Mouse (Mus musculus): ENCODE results near the gene Rasgef1b. TPM values are rescaled to one million over a fixed set of nuclear protein-coding genes. Genes with fewer than 3 reads are reported as not detected.

Gene Rasgef1b
- polyA plus RNA-seq, 1 experiment from 2014 or later: 6.5 TPM

- H3K4me1 ChIP-seq (ENCODE audit: control insufficient read depth, insufficient read depth, low read length): peaks cover 12% of the 10 kb centered on the region
- peak overlapping the region; percentile 50 for H3K4me2 ChIP-seq (ENCODE audit: low read depth, low read length)
- H3K9ac ChIP-seq (ENCODE audit: low read depth, low read length): no peak overlapping the region
- H3K4me3 ChIP-seq (ENCODE audit: low read depth, low read length): no peak overlapping the region
- no peak for ATAC-seq (ENCODE audit: low read depth)
- no peaks in the 10 kb centered on the region for H3K36me3 ChIP-seq (ENCODE audit: control insufficient read depth, insufficient read depth, low read length)
- no peaks in the 10 kb centered on the region for H3K9me3 ChIP-seq (ENCODE audit: control insufficient read depth, low read length)
- H3K27ac ChIP-seq (replicated peaks; ENCODE audit: low read depth, low read length): no peak overlapping the region
- DNase-seq (ENCODE audit: low spot score): peak; percentile 44
- H3K27me3 ChIP-seq (replicated peaks; ENCODE audit: control insufficient read depth, insufficient read depth, low read length): no peaks in the 10 kb centered on the region
- 64% methylated on average over 6 of the region's 6 CpGs for WGBS
Measured at GRCm38 (mm10) chr5:99480078-99481031, 248.5 kb downstream of the Rasgef1b start.

DNA sequence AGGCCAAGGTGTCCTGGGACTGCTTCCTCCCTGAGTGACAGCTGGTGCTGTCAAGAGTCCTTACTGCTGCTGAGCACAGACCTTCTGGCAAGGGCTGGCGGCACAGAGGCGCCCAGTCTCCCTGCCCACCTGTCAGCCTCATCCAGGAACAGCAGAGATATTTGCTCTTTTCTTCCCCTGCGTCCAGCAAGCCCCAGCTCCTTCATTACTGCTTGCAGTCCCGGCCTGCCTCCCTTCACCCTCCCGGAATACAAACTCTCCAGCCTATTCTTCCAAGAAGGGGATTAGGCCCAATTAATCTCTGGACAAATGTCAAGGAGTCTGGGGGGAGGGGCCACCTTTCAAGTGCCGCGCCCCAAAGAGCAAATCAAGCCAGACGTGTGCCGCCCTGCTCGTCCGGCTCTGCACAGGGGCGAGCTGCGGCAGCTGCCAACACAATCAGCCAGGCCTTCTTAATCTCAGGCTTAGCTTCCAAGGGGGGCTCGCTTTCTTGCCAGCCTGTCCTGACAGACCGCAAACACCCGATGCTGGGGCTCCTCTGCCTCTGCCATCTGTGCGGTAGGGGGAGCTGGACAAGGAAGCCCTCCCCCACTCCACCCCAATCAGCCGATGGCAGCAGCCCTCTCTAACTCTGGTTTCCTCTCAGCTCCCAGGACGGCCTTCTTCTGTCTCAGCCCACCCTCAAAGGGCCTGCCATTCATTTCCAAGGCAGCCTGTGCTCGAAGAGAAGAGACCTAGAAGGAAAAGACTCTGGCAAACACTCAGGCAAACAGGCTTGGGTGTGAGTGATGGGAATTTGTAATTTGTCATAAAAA is 249.4 kb downstream of the Rasgef1b start:
- DNase-seq (ENCODE audit: low spot score) (peak; percentile 92), ATAC-seq (ENCODE audit: low read depth) (peak; percentile 95)
- Histone ChIP-seq H3K9me3 (ENCODE audit: control insufficient read depth, low read length) (no peaks in the 10 kb centered on the region), H3K4me1 (ENCODE audit: control insufficient read depth, insufficient read depth, low read length) (peaks cover 12% of the 10 kb centered on the region), H3K4me2 (ENCODE audit: low read depth, low read length) (peak overlapping the region; percentile 50), H3K27me3 (replicated peaks; ENCODE audit: control insufficient read depth, insufficient read depth, low read length) (no peaks in the 10 kb centered on the region), H3K4me3 (ENCODE audit: low read depth, low read length) (peak overlapping the region; percentile 15), H3K9ac (ENCODE audit: low read depth, low read length) (peak overlapping the region; percentile 26), H3K36me3 (ENCODE audit: control insufficient read depth, insufficient read depth, low read length) (no peaks in the 10 kb centered on the region), H3K27ac (replicated peaks; ENCODE audit: low read depth, low read length) (no peak overlapping the region)
- WGBS: 3% methylated on average over 20 of the region's 20 CpGs

DNA sequence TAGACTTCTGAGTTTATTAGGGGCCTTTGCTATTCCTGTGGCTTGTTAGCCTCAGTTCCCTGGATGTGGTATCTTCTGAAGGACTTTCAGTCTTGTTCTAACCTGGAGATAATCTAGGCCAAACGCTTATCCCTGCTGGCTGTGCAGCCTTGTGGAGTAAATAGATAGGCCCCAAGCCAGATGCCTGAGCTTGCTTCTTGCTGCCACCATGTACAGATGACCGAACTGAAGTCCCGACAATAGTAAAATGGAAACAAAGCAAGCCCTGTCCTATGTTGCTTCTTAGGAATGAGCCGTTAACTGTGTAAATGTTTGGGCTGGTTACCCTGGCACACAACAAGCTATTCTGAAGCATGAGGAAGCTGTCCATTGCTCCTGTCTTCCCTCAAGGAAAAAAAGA is 250.1 kb downstream of the Rasgef1b start:
- H3K4me1 ChIP-seq (ENCODE audit: control insufficient read depth, insufficient read depth, low read length): peaks cover 12% of the 10 kb centered on the region
- WGBS: 53% methylated on average over 4 of the region's 4 CpGs
- H3K4me3 ChIP-seq (ENCODE audit: low read depth, low read length): no peak overlapping the region
- H3K36me3 ChIP-seq (ENCODE audit: control insufficient read depth, insufficient read depth, low read length): no peaks in the 10 kb centered on the region
- H3K9ac ChIP-seq (ENCODE audit: low read depth, low read length): no peak overlapping the region
- no peaks in the 10 kb centered on the region for H3K9me3 ChIP-seq (ENCODE audit: control insufficient read depth, low read length)
- ATAC-seq (ENCODE audit: low read depth): no peak
- DNase-seq (ENCODE audit: low spot score): no peak
- H3K27ac ChIP-seq (replicated peaks; ENCODE audit: low read depth, low read length): no peak overlapping the region
- no peak overlapping the region for H3K4me2 ChIP-seq (ENCODE audit: low read depth, low read length)
- no peaks in the 10 kb centered on the region for H3K27me3 ChIP-seq (replicated peaks; ENCODE audit: control insufficient read depth, insufficient read depth, low read length)

GRCm38 (mm10) chr5:99477420-99477815 is 251.4 kb downstream of the Rasgef1b start:
- H3K4me3 ChIP-seq (ENCODE audit: low read depth, low read length): no peak overlapping the region
- DNase-seq (ENCODE audit: low spot score) (no peak), ATAC-seq (ENCODE audit: low read depth) (no peak)
- H3K36me3 ChIP-seq (ENCODE audit: control insufficient read depth, insufficient read depth, low read length): no peaks in the 10 kb centered on the region
- H3K4me2 ChIP-seq (ENCODE audit: low read depth, low read length): no peak overlapping the region
- no peaks in the 10 kb centered on the region for H3K9me3 ChIP-seq (ENCODE audit: control insufficient read depth, low read length)
- peaks cover 12% of the 10 kb centered on the region for H3K4me1 ChIP-seq (ENCODE audit: control insufficient read depth, insufficient read depth, low read length)
- no peak overlapping the region for H3K9ac ChIP-seq (ENCODE audit: low read depth, low read length)
- WGBS: 90% methylated on average over 9 of the region's 9 CpGs
- no peaks in the 10 kb centered on the region for H3K27me3 ChIP-seq (replicated peaks; ENCODE audit: control insufficient read depth, insufficient read depth, low read length)
- H3K27ac ChIP-seq (replicated peaks; ENCODE audit: low read depth, low read length): no peak overlapping the region

DNA sequence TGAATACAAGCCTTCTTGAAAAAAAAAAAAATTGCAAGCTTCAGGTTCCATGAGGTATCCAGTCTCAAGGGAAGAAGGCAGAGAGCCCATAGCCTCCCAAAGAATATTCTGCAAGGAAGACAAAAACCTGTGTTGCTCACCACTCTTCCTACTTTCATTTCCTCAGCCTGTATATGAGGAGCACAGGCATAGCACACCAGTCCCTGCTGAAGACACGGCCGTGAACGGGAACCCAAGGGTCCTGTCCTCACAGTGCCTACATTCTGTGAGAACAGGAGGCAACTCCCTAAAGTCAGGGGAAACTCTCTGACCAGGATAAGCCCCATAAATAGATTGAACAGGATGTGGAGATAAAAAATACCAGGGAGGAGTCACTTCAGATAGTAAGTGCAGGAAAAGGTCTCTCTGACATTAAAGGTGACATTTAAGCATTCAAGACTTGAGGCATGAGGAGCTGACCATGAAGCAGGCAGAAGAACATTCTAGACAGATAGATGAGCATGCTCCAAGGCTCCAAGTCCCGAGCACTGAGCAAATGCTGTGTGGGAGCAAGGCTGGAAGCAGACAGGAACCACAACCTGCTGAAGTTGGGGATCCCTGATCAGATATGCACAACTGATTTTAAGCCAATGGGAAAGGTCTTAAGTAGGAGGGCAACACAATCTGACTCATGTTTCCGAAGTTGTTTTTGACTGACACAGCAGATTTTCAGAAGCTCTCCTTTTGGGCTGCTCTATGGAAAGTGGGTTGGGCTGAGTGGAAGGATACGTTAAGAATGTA is 252.0 kb downstream of the Rasgef1b start:
- Histone ChIP-seq H3K4me3 (ENCODE audit: low read depth, low read length) (no peak overlapping the region), H3K27me3 (replicated peaks; ENCODE audit: control insufficient read depth, insufficient read depth, low read length) (no peaks in the 10 kb centered on the region), H3K4me2 (ENCODE audit: low read depth, low read length) (no peak overlapping the region), H3K9me3 (ENCODE audit: control insufficient read depth, low read length) (no peaks in the 10 kb centered on the region), H3K9ac (ENCODE audit: low read depth, low read length) (no peak overlapping the region), H3K27ac (replicated peaks; ENCODE audit: low read depth, low read length) (no peak overlapping the region), H3K4me1 (ENCODE audit: control insufficient read depth, insufficient read depth, low read length) (peaks cover 12% of the 10 kb centered on the region), H3K36me3 (ENCODE audit: control insufficient read depth, insufficient read depth, low read length) (no peaks in the 10 kb centered on the region)
- WGBS: 76% methylated on average over 6 of the region's 6 CpGs
- ATAC-seq (ENCODE audit: low read depth) (no peak), DNase-seq (ENCODE audit: low spot score) (no peak)

DNA sequence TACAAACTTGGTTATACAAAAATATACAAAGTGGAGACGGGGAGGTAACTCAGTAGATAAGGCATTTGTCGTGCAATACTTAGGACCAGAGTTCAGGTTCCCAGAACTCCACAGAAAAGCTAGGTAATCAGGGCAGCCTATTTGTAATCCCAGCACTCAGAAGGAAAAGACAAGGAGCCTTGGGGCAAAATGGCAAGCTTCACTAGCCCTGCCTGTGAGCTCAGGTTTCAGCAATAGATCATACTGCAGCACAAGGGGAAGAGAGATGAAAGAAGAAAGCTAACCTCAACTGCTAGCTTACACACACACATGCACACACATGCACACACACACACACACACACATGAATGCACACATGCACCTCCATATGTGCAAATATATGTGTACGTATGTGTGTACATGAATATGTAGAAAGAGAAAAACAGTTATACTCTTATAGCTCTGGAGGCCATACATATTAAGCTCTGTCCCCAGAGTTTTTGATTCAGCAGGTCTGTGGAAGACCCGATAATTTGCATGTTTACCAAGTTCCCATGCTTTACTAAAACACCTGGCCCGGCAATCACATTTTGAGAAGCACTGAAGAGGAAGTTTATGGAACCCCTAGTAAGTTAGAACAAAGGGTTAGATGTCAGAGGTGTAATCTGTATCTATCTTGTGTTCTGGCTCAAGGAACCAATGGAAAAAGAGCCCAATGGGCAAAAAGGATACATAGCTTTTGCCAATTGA is 256.1 kb downstream of the Rasgef1b start:
- Histone ChIP-seq H3K4me1 (ENCODE audit: control insufficient read depth, insufficient read depth, low read length) (no peaks in the 10 kb centered on the region), H3K9ac (ENCODE audit: low read depth, low read length) (no peak overlapping the region), H3K27me3 (replicated peaks; ENCODE audit: control insufficient read depth, insufficient read depth, low read length) (no peaks in the 10 kb centered on the region), H3K27ac (replicated peaks; ENCODE audit: low read depth, low read length) (no peak overlapping the region), H3K4me2 (ENCODE audit: low read depth, low read length) (no peak overlapping the region), H3K4me3 (ENCODE audit: low read depth, low read length) (no peak overlapping the region), H3K36me3 (ENCODE audit: control insufficient read depth, insufficient read depth, low read length) (no peaks in the 10 kb centered on the region), H3K9me3 (ENCODE audit: control insufficient read depth, low read length) (no peaks in the 10 kb centered on the region)
- DNase-seq (ENCODE audit: low spot score) (no peak), ATAC-seq (ENCODE audit: low read depth) (no peak)
- 52% methylated on average over 5 of the region's 5 CpGs for WGBS

- no peak overlapping the region for H3K9ac ChIP-seq (ENCODE audit: low read depth, low read length)
- H3K4me2 ChIP-seq (ENCODE audit: low read depth, low read length): no peak overlapping the region
- no peak overlapping the region for H3K27ac ChIP-seq (replicated peaks; ENCODE audit: low read depth, low read length)
- H3K36me3 ChIP-seq (ENCODE audit: control insufficient read depth, insufficient read depth, low read length): no peaks in the 10 kb centered on the region
- H3K4me3 ChIP-seq (ENCODE audit: low read depth, low read length): no peak overlapping the region
- H3K4me1 ChIP-seq (ENCODE audit: control insufficient read depth, insufficient read depth, low read length): no peaks in the 10 kb centered on the region
- DNase-seq (ENCODE audit: low spot score) (no peak), ATAC-seq (ENCODE audit: low read depth) (no peak)
- H3K27me3 ChIP-seq (replicated peaks; ENCODE audit: control insufficient read depth, insufficient read depth, low read length): no peaks in the 10 kb centered on the region
- no peaks in the 10 kb centered on the region for H3K9me3 ChIP-seq (ENCODE audit: control insufficient read depth, low read length)
- WGBS: 74% methylated on average over 4 of the region's 4 CpGs
Measured at GRCm38 (mm10) chr5:99471790-99472189, 257.1 kb downstream of the Rasgef1b start.

GRCm38 (mm10) chr5:99470613-99471012 is 258.3 kb downstream of the Rasgef1b start:
- H3K36me3 ChIP-seq (ENCODE audit: control insufficient read depth, insufficient read depth, low read length): no peaks in the 10 kb centered on the region
- DNase-seq (ENCODE audit: low spot score) (no peak), ATAC-seq (ENCODE audit: low read depth) (no peak)
- no peak overlapping the region for H3K27ac ChIP-seq (replicated peaks; ENCODE audit: low read depth, low read length)
- no peaks in the 10 kb centered on the region for H3K4me1 ChIP-seq (ENCODE audit: control insufficient read depth, insufficient read depth, low read length)
- no peak overlapping the region for H3K4me2 ChIP-seq (ENCODE audit: low read depth, low read length)
- H3K4me3 ChIP-seq (ENCODE audit: low read depth, low read length): no peak overlapping the region
- H3K9ac ChIP-seq (ENCODE audit: low read depth, low read length): no peak overlapping the region
- H3K27me3 ChIP-seq (replicated peaks; ENCODE audit: control insufficient read depth, insufficient read depth, low read length): no peaks in the 10 kb centered on the region
- no peaks in the 10 kb centered on the region for H3K9me3 ChIP-seq (ENCODE audit: control insufficient read depth, low read length)
